Comparison of ENCODE assay signal across 9 mouse cellular contexts in genomic region chr11:117315309-117315708, GRCm38 (mm10).
DNase-seq lines count a peak whose midpoint lies in the region; ATAC-seq lines count a peak whose summit lies in the region.
"Had no signal": no experiment of that assay in that cellular context is flagged by ENCODE, and none has a peak within 500 bp of the region (broad histone marks: within the 10 kb centered on the region; RNA-seq: fewer than 3 reads in every experiment).

No protein-coding gene starts in this region.

- H3K4me1 ChIP-seq in intestine, embryonic 16.5 days (ENCODE audit: control insufficient read depth, insufficient read depth, low read length): peaks cover 91% of the 10 kb centered on the region

- peak overlapping the region; percentile 67 for H3K27ac ChIP-seq in intestine, embryonic 16.5 days (ENCODE audit: low read length)
- H3K27ac ChIP-seq: liver, embryonic 14.5 days had no signal

- no peak for ATAC-seq in intestine, embryonic 16.5 days
- ATAC-seq in granulocyte monocyte progenitor cell, adult 5-6 weeks (replicated peaks; ENCODE audit: poor library complexity, severe bottlenecking): no peak
- ATAC-seq in erythroid progenitor cell, adult 5-6 weeks (replicated peaks; ENCODE audit: low FRiP score, poor library complexity, severe bottlenecking): no peak

- 49% methylated on average over 11 of the region's 11 CpGs for WGBS in intestine, embryonic 16.5 days

- no peak overlapping the region for H3K4me3 ChIP-seq in intestine, embryonic 16.5 days (ENCODE audit: low read length)

- no peaks in the 10 kb centered on the region for H3K9me3 ChIP-seq in intestine, embryonic 16.5 days (ENCODE audit: control insufficient read depth, low read length)

- 0 out of 2 replicates have a peak overlapping the region, but pooled peaks have one; percentile 35 for H3K9ac ChIP-seq in intestine, embryonic 16.5 days (ENCODE audit: low read depth, low read length)
- H3K9ac ChIP-seq: liver, embryonic 14.5 days had no signal

- DNase-seq in layer of hippocampus, postnatal 10 days (ENCODE audit: low spot score in 2 of 2): peak; percentile 49 to 64
- no peak for DNase-seq in layer of hippocampus, adult 9-11 months
- DNase-seq in Muller cell, postnatal 12 days (ENCODE audit: inconsistent ontology term): peak; percentile 94
- peak; percentile 75 for DNase-seq in gastrocnemius, postnatal 10 days
- DNase-seq in urinary bladder, postnatal 36 days (ENCODE audit: low spot score in 2 of 2): peak; percentile 56 to 81

- H3K36me3 ChIP-seq in intestine, embryonic 16.5 days (ENCODE audit: control insufficient read depth, insufficient read depth, low read length): no peaks in the 10 kb centered on the region

- no peaks in the 10 kb centered on the region for H3K27me3 ChIP-seq in intestine, embryonic 16.5 days (replicated peaks; ENCODE audit: control insufficient read depth, insufficient read depth, low read length)

- no peak overlapping the region for H3K4me2 ChIP-seq in intestine, embryonic 16.5 days (ENCODE audit: low read depth, low read length)
